Mouse (Mus musculus) kidney, embryonic 14.5 days (tissue): Measurements from ENCODE around the gene Mtch1. TPM values are rescaled to one million over a fixed set of nuclear protein-coding genes. Genes with fewer than 3 reads are reported as not detected.
A peak's percentile ranks its signal among the peaks of the same experiment; 100 is the strongest.
"Not testable (repeated sequence)": the region's sequence is repeated elsewhere in the genome, so short reads cannot be mapped to it uniquely, and the experiment has no call there.

Experiments
- ATAC-seq: fragments of 200-750 bp; cut with Nextera tagmentation; 2 replicates; pipeline ENCODE4 v1.8.0; 2017; ENCODE audit warnings: moderate number of reproducible peaks, mild to moderate bottlenecking, moderate TSS enrichment, moderate library complexity; ENCODE audit not compliant: low FRiP score, low TSS enrichment
- H3K27ac ChIP-seq: fragments of 300-500 bp; sonication (generic); 2 replicates; pipeline ENCODE4 v1.5.1; 2014; ENCODE audit warnings: low read depth, mild to moderate bottlenecking, low read length, moderate library complexity, mixed read lengths
- H3K27me3 ChIP-seq: fragments of 300-500 bp; sonication (generic); 2 replicates; pipeline ENCODE4 v1.6.1; 2014; ENCODE audit warnings: mild to moderate bottlenecking, low read length; ENCODE audit not compliant: control insufficient read depth, insufficient read depth
- H3K36me3 ChIP-seq: fragments of 300-500 bp; sonication (generic); 2 replicates; pipeline ENCODE4 v1.6.1; 2014; ENCODE audit warnings: low read length, mixed read lengths; ENCODE audit not compliant: control insufficient read depth, insufficient read depth
- H3K4me1 ChIP-seq: fragments of 300-500 bp; sonication (generic); 2 replicates; pipeline ENCODE4 v1.6.1; 2014; ENCODE audit warnings: low read length, mixed read lengths; ENCODE audit not compliant: control insufficient read depth, insufficient read depth
- H3K4me2 ChIP-seq: fragments of 300-500 bp; sonication (generic); replicated peaks from 2 replicates; pipeline ENCODE4 v1.6.1; 2014; ENCODE audit warnings: low read depth, mild to moderate bottlenecking, low read length
- H3K4me3 ChIP-seq: fragments of 300-500 bp; sonication (generic); 2 replicates; pipeline ENCODE4 v1.5.1; 2014; ENCODE audit warnings: mild to moderate bottlenecking, low read length
- H3K9ac ChIP-seq: fragments of 300-500 bp; sonication (generic); 2 replicates; pipeline ENCODE4 v1.6.1; 2014; ENCODE audit warnings: low read depth, mild to moderate bottlenecking, low read length, moderate library complexity
- H3K9me3 ChIP-seq: fragments of 300-500 bp; sonication (generic); 2 replicates; pipeline ENCODE4 v1.6.1; 2016; ENCODE audit warnings: low read length; ENCODE audit not compliant: control insufficient read depth
- WGBS: fragments of 180-500 bp; shearing (Covaris S2); extraction: QIAGEN DNeasy Blood & Tissue Kit; methylation state at CpG from one replicate; pipeline ENCODE4 v1.1.7; 2014; 5-methylcytosine and 5-hydroxymethylcytosine counted together
- polyA plus RNA-seq: library from polyadenylated mRNA; unstranded; fragments of >200 nt; fragmentation: Nextera tagmentation; extraction: Ambion mirVana; gene quantifications from 2 replicates; pipeline ENCODE4 v1.2.1, GENCODE M21; 2014

The Mtch1 gene
- polyA plus RNA-seq, 1 experiment from 2014 or later, result 364 TPM

GRCm38 (mm10) chr17:29319881-29320639 lies 27.7 kb downstream of the Mtch1 start:
- ATAC-seq, result no peak
- H3K4me2 ChIP-seq, result no peak overlapping the region
- no peak overlapping the region for H3K4me3 ChIP-seq
- no peaks in the 10 kb centered on the region for H3K9me3 ChIP-seq
- peaks cover 22% of the 10 kb centered on the region for H3K27me3 ChIP-seq
- H3K36me3 ChIP-seq, result no peaks in the 10 kb centered on the region
- 57% methylated on average over 8 of the region's 8 CpGs for WGBS
- H3K9ac ChIP-seq, result no peak overlapping the region
- 0 out of 2 replicates have a peak, but pooled peaks cover 12% of the 10 kb centered on the region for H3K4me1 ChIP-seq
- H3K27ac ChIP-seq, result no peak overlapping the region

GRCm38 (mm10) chr17:29319476-29319875 lies 28.3 kb downstream of the Mtch1 start:
- Histone ChIP-seq H3K4me1 (0 out of 2 replicates have a peak, but pooled peaks cover 12% of the 10 kb centered on the region), H3K9ac (no peak overlapping the region), H3K36me3 (no peaks in the 10 kb centered on the region), H3K27ac (no peak overlapping the region), H3K4me2 (no peak overlapping the region), H3K9me3 (no peaks in the 10 kb centered on the region), H3K4me3 (no peak overlapping the region), H3K27me3 (peaks cover 22% of the 10 kb centered on the region)
- WGBS, result 88% methylated on average over 7 of the region's 7 CpGs
- ATAC-seq, result no peak

- Histone ChIP-seq H3K4me2 (no peak overlapping the region), H3K4me3 (no peak overlapping the region), H3K4me1 (0 out of 2 replicates have a peak, but pooled peaks cover 12% of the 10 kb centered on the region), H3K27ac (no peak overlapping the region), H3K36me3 (no peaks in the 10 kb centered on the region), H3K9ac (no peak overlapping the region), H3K9me3 (no peaks in the 10 kb centered on the region), H3K27me3 (peaks cover 22% of the 10 kb centered on the region)
- 54% methylated on average over 6 of the region's 6 CpGs for whole genome bisulfite sequencing
- ATAC-seq, result no peak
These were observed 28.9 kb downstream of the Mtch1 start for GRCm38 (mm10) chr17:29318731-29319250.

GRCm38 (mm10) chr17:29317380-29317779 lies 30.4 kb downstream of the Mtch1 start, which contains the start of gene Pi16:
Gene Pi16, plus strand, starts transcription at chr17:29317680.
- not testable (repeated sequence) for H3K4me3 ChIP-seq, ATAC-seq, H3K9ac ChIP-seq, H3K4me2 ChIP-seq, H3K4me1 ChIP-seq, H3K9me3 ChIP-seq, H3K36me3 ChIP-seq
- 82% methylated on average over 3 of the region's 3 CpGs for WGBS
- H3K27me3 ChIP-seq, result peaks cover 15% of the 10 kb centered on the region
- H3K27ac ChIP-seq, result peak within 1 kb of the TSS; percentile 59; the same call in 1 of the 2 replicates

- Histone ChIP-seq H3K4me3 (no peak overlapping the region), H3K9ac (no peak overlapping the region), H3K36me3 (no peaks in the 10 kb centered on the region), H3K4me2 (no peak overlapping the region), H3K27ac (peak overlapping the region; percentile 59; the same call in 1 of the 2 replicates), H3K4me1 (0 out of 2 replicates have a peak, but pooled peaks cover 9% of the 10 kb centered on the region), H3K9me3 (peaks cover 4% of the 10 kb centered on the region; the same call in 1 of the 2 replicates), H3K27me3 (peaks cover 10% of the 10 kb centered on the region)
- WGBS, result 73% methylated on average over 3 of the region's 3 CpGs
- ATAC-seq, result no peak
These were observed 30.8 kb downstream of the Mtch1 start for GRCm38 (mm10) chr17:29316891-29317290.

- Histone ChIP-seq H3K27ac (peak overlapping the region; percentile 61; the same call in 1 of the 2 replicates), H3K9ac (no peak overlapping the region), H3K27me3 (peaks cover 3% of the 10 kb centered on the region; the same call in 1 of the 2 replicates), H3K36me3 (no peaks in the 10 kb centered on the region), H3K4me1 (0 out of 2 replicates have a peak, but pooled peaks cover 9% of the 10 kb centered on the region), H3K4me2 (no peak overlapping the region), H3K9me3 (peaks cover 4% of the 10 kb centered on the region; the same call in 1 of the 2 replicates), H3K4me3 (no peak overlapping the region)
- no peak for ATAC-seq
- WGBS, result 26% methylated on average over 9 of the region's 9 CpGs
These were observed 31.9 kb downstream of the Mtch1 start for GRCm38 (mm10) chr17:29315672-29316465.

GRCm38 (mm10) chr17:29313300-29313699 lies 34.4 kb downstream of the Mtch1 start:
- Histone ChIP-seq H3K27me3 (no peaks in the 10 kb centered on the region), H3K27ac (no peak overlapping the region), H3K4me1 (0 out of 2 replicates have a peak, but pooled peaks cover 9% of the 10 kb centered on the region), H3K9ac (no peak overlapping the region), H3K9me3 (peaks cover 4% of the 10 kb centered on the region; the same call in 1 of the 2 replicates), H3K4me3 (no peak overlapping the region), H3K4me2 (no peak overlapping the region), H3K36me3 (no peaks in the 10 kb centered on the region)
- no peak for ATAC-seq

GRCm38 (mm10) chr17:29312082-29312481 lies 35.7 kb downstream of the Mtch1 start:
- H3K36me3 ChIP-seq, result no peaks in the 10 kb centered on the region
- ATAC-seq, result no peak
- no peak overlapping the region for H3K4me2 ChIP-seq
- H3K9ac ChIP-seq, result no peak overlapping the region
- H3K27ac ChIP-seq, result no peak overlapping the region
- H3K4me1 ChIP-seq, result 0 out of 2 replicates have a peak, but pooled peaks cover 12% of the 10 kb centered on the region
- no peaks in the 10 kb centered on the region for H3K27me3 ChIP-seq
- no peak overlapping the region for H3K4me3 ChIP-seq
- WGBS, result 95% methylated on average over 2 of the region's 2 CpGs
- H3K9me3 ChIP-seq, result peaks cover 4% of the 10 kb centered on the region; the same call in 1 of the 2 replicates
